Mouse (Mus musculus): ENCODE data around the gene Stx8. TPM values are rescaled to one million over a fixed set of nuclear protein-coding genes. Genes with fewer than 3 reads are reported as not detected.

The Stx8 gene
- polyA plus RNA-seq, 1 experiment from 2014 or later, result 74.1 TPM

GRCm38 (mm10) chr11:68113454-68114100 lies 147.6 kb downstream of the Stx8 start:
- Histone ChIP-seq H3K9ac (no peak overlapping the region), H3K4me2 (no peak overlapping the region)

GRCm38 (mm10) chr11:68114202-68114601 lies 148.2 kb downstream of the Stx8 start:
- peaks cover 25% of the 10 kb centered on the region for H3K4me1 ChIP-seq (replicated peaks)
- ATAC-seq (ENCODE audit: low FRiP score), result no peak
- H3K27ac ChIP-seq, result peak overlapping the region; percentile 56
- 14% methylated on average over 6 of the region's 6 CpGs for WGBS
- no peak overlapping the region for H3K4me2 ChIP-seq
- no peak overlapping the region for H3K4me3 ChIP-seq
- H3K9me3 ChIP-seq, result no peaks in the 10 kb centered on the region
- no peaks in the 10 kb centered on the region for H3K36me3 ChIP-seq
- H3K9ac ChIP-seq, result no peak overlapping the region
- no peaks in the 10 kb centered on the region for H3K27me3 ChIP-seq

More at GRCm38 (mm10) chr11:68113454-68114100, 147.6 kb downstream of the Stx8 start:
- Histone ChIP-seq H3K27ac (peak overlapping the region; percentile 56), H3K9me3 (no peaks in the 10 kb centered on the region), H3K4me3 (no peak overlapping the region), H3K36me3 (no peaks in the 10 kb centered on the region), H3K4me1 (replicated peaks) (peaks cover 19% of the 10 kb centered on the region), H3K27me3 (no peaks in the 10 kb centered on the region)
- no peak for ATAC-seq (ENCODE audit: low FRiP score)
- 10% methylated on average over 11 of the region's 11 CpGs for WGBS

DNA sequence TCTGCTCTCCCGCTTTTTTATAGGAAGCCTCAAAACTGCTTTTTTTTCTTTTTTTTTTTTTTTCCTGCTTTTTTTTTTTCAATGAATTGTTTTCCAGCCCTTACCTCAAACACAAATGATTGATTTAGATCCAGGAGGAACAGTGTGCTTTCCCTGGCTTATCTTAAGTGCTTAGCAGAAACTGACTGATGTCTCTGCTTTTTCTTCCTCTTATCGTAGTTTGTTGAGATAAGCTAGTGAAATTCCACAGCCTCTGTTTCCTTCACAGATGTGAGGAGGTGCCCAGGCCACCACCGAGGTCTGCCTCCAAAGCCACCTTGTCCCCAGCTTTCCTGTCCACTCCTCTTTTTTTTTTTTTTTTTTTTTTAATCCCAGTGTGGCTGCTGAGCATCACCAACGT lies 150.2 kb downstream of the Stx8 start:
- WGBS, result 74% methylated on average over 4 of the region's 4 CpGs
- no peak for ATAC-seq (ENCODE audit: low FRiP score)
- H3K9ac ChIP-seq, result no peak overlapping the region
- no peaks in the 10 kb centered on the region for H3K27me3 ChIP-seq
- H3K9me3 ChIP-seq, result no peaks in the 10 kb centered on the region
- no peaks in the 10 kb centered on the region for H3K36me3 ChIP-seq
- H3K27ac ChIP-seq, result no peak overlapping the region
- no peak overlapping the region for H3K4me3 ChIP-seq
- H3K4me1 ChIP-seq (replicated peaks), result peaks cover 40% of the 10 kb centered on the region
- H3K4me2 ChIP-seq, result no peak overlapping the region

DNA sequence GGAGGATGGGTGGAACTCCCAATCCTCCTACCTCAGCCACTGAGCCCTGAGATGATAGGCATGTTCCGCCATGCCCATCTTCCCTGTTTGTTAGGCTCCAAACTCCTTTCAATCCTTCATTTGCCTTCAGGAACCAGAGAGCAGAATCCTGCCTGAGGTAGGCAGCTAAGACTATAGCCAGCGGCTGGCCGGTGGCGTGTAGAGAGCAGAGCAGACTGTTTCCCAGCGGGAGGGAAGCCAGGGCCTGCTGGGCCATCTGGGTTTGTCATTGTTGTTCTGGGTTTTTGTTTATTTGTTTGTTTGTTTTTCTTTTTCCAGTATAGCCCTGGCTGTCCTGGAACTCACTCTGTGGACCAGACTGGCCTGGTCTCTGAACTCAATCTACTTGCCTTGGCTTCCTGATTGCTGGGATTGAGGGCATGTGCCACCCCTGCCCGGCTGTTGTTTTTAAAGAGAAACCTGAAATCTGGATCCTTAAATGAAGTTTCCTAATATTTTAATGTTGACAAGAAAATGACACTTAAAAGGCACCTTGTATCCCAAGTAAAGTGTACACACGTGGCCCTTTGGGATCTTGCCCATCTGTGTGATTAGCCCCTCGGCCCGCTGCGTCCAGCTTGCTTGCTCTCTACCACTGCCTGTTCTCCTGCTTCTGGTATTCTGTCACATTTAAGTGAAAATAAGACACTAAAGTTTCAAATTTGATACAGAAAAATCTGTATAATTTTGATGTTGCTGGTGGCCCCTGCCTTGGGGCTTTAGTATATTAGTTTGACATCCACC lies 152.1 kb downstream of the Stx8 start:
- Histone ChIP-seq H3K36me3 (no peaks in the 10 kb centered on the region), H3K4me3 (no peak overlapping the region), H3K27ac (no peak overlapping the region; the same call in 1 of the 2 replicates), H3K4me1 (replicated peaks) (peaks cover 49% of the 10 kb centered on the region), H3K9me3 (no peaks in the 10 kb centered on the region), H3K4me2 (no peak overlapping the region), H3K9ac (no peak overlapping the region), H3K27me3 (no peaks in the 10 kb centered on the region)
- no peak for ATAC-seq (ENCODE audit: low FRiP score)
- 87% methylated on average over 10 of the region's 10 CpGs for WGBS

- no peaks in the 10 kb centered on the region for H3K27me3 ChIP-seq
- H3K27ac ChIP-seq, result no peak overlapping the region
- no peaks in the 10 kb centered on the region for H3K36me3 ChIP-seq
- WGBS, result 76% methylated on average over 4 of the region's 4 CpGs
- no peak overlapping the region for H3K9ac ChIP-seq
- no peaks in the 10 kb centered on the region for H3K9me3 ChIP-seq
- ATAC-seq (ENCODE audit: low FRiP score), result no peak
- H3K4me1 ChIP-seq (replicated peaks), result peaks cover 44% of the 10 kb centered on the region
- H3K4me2 ChIP-seq, result no peak overlapping the region
- no peak overlapping the region for H3K4me3 ChIP-seq
Measured at GRCm38 (mm10) chr11:68118679-68119078, 152.7 kb downstream of the Stx8 start.

GRCm38 (mm10) chr11:68119136-68119535 lies 153.1 kb downstream of the Stx8 start:
- H3K9ac ChIP-seq, result no peak overlapping the region
- no peak overlapping the region for H3K27ac ChIP-seq
- no peaks in the 10 kb centered on the region for H3K27me3 ChIP-seq
- H3K4me1 ChIP-seq (replicated peaks), result peaks cover 40% of the 10 kb centered on the region
- H3K4me2 ChIP-seq, result no peak overlapping the region
- no peak overlapping the region for H3K4me3 ChIP-seq
- 74% methylated on average over 13 of the region's 13 CpGs for WGBS
- H3K9me3 ChIP-seq, result no peaks in the 10 kb centered on the region
- ATAC-seq (ENCODE audit: low FRiP score), result no peak
- no peaks in the 10 kb centered on the region for H3K36me3 ChIP-seq

DNA sequence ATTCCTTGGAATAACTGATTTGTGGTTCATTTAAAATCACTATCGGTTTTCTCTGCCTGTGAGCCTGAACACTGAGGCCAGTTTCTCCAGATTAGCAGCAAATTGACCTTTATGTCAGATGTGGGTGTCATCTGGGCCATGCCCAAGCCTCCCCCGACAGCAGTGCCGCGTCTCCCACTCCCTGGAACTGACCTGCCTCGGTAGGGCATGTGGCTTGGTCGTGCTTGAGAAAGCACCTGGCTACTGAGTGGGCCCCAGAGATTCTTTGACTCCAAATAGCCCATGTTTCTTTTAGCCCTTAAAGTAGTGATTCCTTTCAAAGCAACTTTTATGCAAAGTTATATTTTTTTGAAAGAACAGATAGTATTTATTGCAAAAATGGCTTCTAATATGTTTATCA lies 155.3 kb downstream of the Stx8 start:
- Histone ChIP-seq H3K4me2 (no peak overlapping the region), H3K9ac (0 out of 2 replicates have a peak overlapping the region, but pooled peaks have one; percentile 10), H3K4me1 (replicated peaks) (peaks cover 35% of the 10 kb centered on the region), H3K27ac (peak overlapping the region; percentile 73), H3K36me3 (no peaks in the 10 kb centered on the region), H3K27me3 (no peaks in the 10 kb centered on the region), H3K9me3 (no peaks in the 10 kb centered on the region), H3K4me3 (no peak overlapping the region)
- WGBS, result 13% methylated on average over 6 of the region's 6 CpGs
- no peak for ATAC-seq (ENCODE audit: low FRiP score)

- 17% methylated on average over 6 of the region's 6 CpGs for WGBS
- peak overlapping the region; percentile 73; the same call in 1 of the 2 replicates for H3K27ac ChIP-seq
- no peaks in the 10 kb centered on the region for H3K9me3 ChIP-seq
- no peak overlapping the region for H3K4me2 ChIP-seq
- H3K36me3 ChIP-seq, result no peaks in the 10 kb centered on the region
- ATAC-seq (ENCODE audit: low FRiP score), result no peak
- no peak overlapping the region for H3K4me3 ChIP-seq
- peaks cover 35% of the 10 kb centered on the region for H3K4me1 ChIP-seq (replicated peaks)
- H3K27me3 ChIP-seq, result no peaks in the 10 kb centered on the region
- no peak overlapping the region for H3K9ac ChIP-seq
Measured at GRCm38 (mm10) chr11:68121660-68122059, 155.7 kb downstream of the Stx8 start.

DNA sequence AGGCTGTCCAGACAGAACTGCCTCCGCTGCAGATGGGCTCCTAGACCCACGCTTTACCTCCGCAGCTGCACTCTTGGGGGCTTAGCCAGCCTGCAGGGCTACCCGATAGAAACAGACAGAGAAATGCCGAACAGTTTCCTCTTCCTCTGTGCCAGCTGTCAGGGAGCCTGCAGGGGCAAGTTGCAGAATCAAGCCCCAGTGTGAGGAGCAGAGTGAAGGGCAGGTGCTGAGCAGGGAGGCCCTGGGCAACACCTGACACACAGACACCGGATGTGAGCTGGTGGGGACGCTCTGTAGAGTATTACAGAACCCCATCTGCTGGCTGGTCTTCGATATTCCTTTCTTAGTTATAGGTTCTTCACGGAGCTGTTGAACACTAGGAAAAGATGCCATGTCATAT lies 160.1 kb downstream of the Stx8 start:
- WGBS, result 73% methylated on average over 9 of the region's 9 CpGs
- Histone ChIP-seq H3K27ac (no peak overlapping the region), H3K4me3 (no peak overlapping the region), H3K36me3 (no peaks in the 10 kb centered on the region), H3K4me2 (no peak overlapping the region), H3K9ac (peak overlapping the region; percentile 15; the same call in 1 of the 2 replicates), H3K4me1 (replicated peaks) (peaks cover 10% of the 10 kb centered on the region), H3K27me3 (no peaks in the 10 kb centered on the region), H3K9me3 (no peaks in the 10 kb centered on the region)
- no peak for ATAC-seq (ENCODE audit: low FRiP score)

DNA sequence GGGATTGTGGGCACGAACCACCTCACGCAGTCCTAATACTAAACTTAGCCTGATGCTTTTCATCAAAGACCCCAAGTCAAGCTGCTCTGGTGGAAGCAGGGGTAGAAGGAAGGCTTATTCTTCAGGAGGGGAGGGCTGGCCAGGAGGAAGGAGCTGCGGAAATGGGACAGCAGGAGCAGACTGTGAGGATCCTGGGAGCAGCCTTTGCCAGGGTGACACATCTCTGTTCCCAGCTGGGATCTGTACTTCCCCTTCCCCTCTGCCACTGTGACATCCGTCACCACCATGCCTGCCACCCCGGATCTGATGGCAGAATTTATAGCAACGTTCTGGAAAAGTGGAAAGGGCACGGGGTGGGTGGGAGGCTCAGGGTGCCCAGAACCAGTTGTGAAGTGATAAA lies 168.5 kb downstream of the Stx8 start:
- 88% methylated on average over 7 of the region's 7 CpGs for WGBS
- H3K9ac ChIP-seq, result no peak overlapping the region

DNA sequence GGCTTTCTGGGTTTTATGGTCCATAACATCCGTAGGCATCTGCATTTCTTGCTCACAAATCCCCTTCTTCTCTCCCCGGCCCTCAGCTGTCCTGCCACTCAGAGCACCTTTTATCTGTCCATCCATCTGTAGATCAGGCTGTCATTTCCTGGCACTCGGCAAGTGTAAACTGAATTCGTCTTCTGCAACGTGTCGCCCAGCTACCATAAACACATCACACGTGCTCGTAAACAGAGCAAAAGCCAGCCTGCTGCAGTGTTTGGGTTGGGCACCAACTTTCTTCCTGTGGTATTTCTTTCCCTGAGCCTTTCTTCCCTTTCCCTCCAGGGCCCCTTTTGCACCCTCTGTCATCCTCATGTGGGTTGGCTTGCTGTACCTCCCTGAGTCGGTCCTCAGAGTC lies 169.4 kb downstream of the Stx8 start:
- Histone ChIP-seq H3K4me2 (no peak overlapping the region), H3K9me3 (no peaks in the 10 kb centered on the region), H3K4me1 (replicated peaks) (no peaks in the 10 kb centered on the region), H3K36me3 (no peaks in the 10 kb centered on the region; the same call in 1 of the 2 replicates), H3K27me3 (0 out of 2 replicates have a peak, but pooled peaks cover 5% of the 10 kb centered on the region), H3K9ac (no peak overlapping the region), H3K4me3 (no peak overlapping the region), H3K27ac (no peak overlapping the region)
- ATAC-seq (ENCODE audit: low FRiP score), result no peak
- 73% methylated on average over 9 of the region's 9 CpGs for WGBS

More for the DNA sequence above, 168.5 kb downstream of the Stx8 start:
- Histone ChIP-seq H3K4me3 (no peak overlapping the region), H3K36me3 (no peaks in the 10 kb centered on the region; the same call in 1 of the 2 replicates), H3K27ac (no peak overlapping the region), H3K27me3 (0 out of 2 replicates have a peak, but pooled peaks cover 5% of the 10 kb centered on the region), H3K4me2 (no peak overlapping the region), H3K4me1 (replicated peaks) (no peaks in the 10 kb centered on the region), H3K9me3 (no peaks in the 10 kb centered on the region)
- no peak for ATAC-seq (ENCODE audit: low FRiP score)

DNA sequence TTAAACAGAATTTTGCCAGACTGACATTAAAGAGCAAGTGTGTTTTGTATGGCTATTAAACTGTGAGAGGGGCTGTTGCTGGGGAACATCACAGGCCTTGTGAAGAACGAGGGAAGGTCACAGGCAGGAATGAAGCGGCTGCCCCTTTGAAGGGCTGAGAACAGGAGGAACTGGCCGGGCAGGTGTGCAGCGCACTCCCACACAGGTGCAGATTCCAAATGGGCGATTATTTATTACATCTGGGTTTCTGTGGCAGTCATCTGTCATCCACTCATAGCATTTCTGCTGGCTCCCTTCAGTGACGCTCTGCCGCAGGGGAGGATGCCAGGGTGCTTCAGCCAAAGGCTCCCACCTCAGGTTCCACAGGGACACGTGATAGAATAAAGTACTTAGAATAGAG lies 170.7 kb downstream of the Stx8 start:
- no peak overlapping the region for H3K9ac ChIP-seq
- no peaks in the 10 kb centered on the region for H3K36me3 ChIP-seq
- H3K4me2 ChIP-seq, result no peak overlapping the region
- H3K9me3 ChIP-seq, result no peaks in the 10 kb centered on the region
- H3K27ac ChIP-seq, result no peak overlapping the region
- H3K4me1 ChIP-seq (replicated peaks), result no peaks in the 10 kb centered on the region
- ATAC-seq (ENCODE audit: low FRiP score), result no peak
- WGBS, result 88% methylated on average over 8 of the region's 8 CpGs
- H3K4me3 ChIP-seq, result no peak overlapping the region
- H3K27me3 ChIP-seq, result 0 out of 2 replicates have a peak, but pooled peaks cover 5% of the 10 kb centered on the region

Data from hindbrain, embryonic 13.5 days (tissue).